Mouse (Mus musculus): Measurements from ENCODE around the gene Serpinb1c. TPM values are rescaled to one million over a fixed set of nuclear protein-coding genes. Genes with fewer than 3 reads are reported as not detected.
A peak's percentile ranks its signal among the peaks of the same experiment; 100 is the strongest.
"Not testable (repeated sequence)": the region's sequence is repeated elsewhere in the genome, so short reads cannot be mapped to it uniquely, and the experiment has no call there.

The Serpinb1c gene
- polyA plus RNA-seq, 1 experiment, result not detected

DNA sequence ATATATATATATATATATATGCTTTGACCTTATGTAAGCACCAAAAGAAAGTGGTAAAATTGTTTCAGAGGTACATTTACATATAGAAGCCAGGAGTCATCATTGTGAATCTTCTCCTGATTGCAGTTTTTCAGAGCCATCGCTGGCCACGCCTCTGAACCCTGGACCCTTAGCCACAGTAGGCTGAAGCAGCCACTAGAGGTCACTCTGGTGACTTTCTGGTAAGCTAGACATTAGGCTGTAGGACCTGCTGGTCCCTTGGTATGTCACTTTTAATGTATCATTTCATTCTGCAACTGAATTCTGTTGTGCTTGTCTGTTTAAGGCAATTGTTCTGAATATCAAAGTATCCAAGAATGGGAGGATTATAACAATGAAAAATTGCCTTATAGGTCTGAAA, 2.6 kb upstream of the Serpinb1c start:
- 17% methylated on average over 2 of the region's 2 CpGs for whole genome bisulfite sequencing

GRCm38 (mm10) chr13:32899114-32899513, 1.1 kb upstream of the Serpinb1c start:
- H3K36me3 ChIP-seq (ENCODE audit: control insufficient read depth, insufficient read depth, low read length); H3K4me1 ChIP-seq (ENCODE audit: control insufficient read depth, insufficient read depth, insufficient read length); H3K27me3 ChIP-seq (ENCODE audit: control insufficient read depth, insufficient read depth, low read length); H3K27ac ChIP-seq (ENCODE audit: insufficient read depth, low read length); DNase-seq (ENCODE audit: low read depth in 1 of 2, low spot score in 2 of 2); H3K4me3 ChIP-seq (ENCODE audit: extremely low read depth, insufficient read depth, insufficient read length): not testable (repeated sequence)
- WGBS, result 58% methylated on average over 2 of the region's 2 CpGs

More for the DNA sequence above, 2.6 kb upstream of the Serpinb1c start:
- peak; percentile 44 to 64 for DNase-seq (ENCODE audit: low read depth in 1 of 2, low spot score in 2 of 2)
- no peaks in the 10 kb centered on the region for H3K4me1 ChIP-seq (ENCODE audit: control insufficient read depth, insufficient read depth, insufficient read length)
- H3K27me3 ChIP-seq (ENCODE audit: control insufficient read depth, insufficient read depth, low read length), result no peaks in the 10 kb centered on the region
- peak; percentile 57; the same call in 1 of the 2 replicates for TF ChIP-seq CTCF (IDR thresholded peaks at IDR 0.05; ENCODE audit: extremely low read depth, insufficient read depth, insufficient read length, insufficient replicate concordance)
- TF ChIP-seq POLR2A (IDR thresholded peaks at IDR 0.05; ENCODE audit: low read depth, low read length), result no peak
- no peak overlapping the region for H3K4me3 ChIP-seq (ENCODE audit: extremely low read depth, insufficient read depth, insufficient read length)
- no peak overlapping the region for H3K27ac ChIP-seq (ENCODE audit: insufficient read depth, low read length)
- no peaks in the 10 kb centered on the region for H3K36me3 ChIP-seq (ENCODE audit: control insufficient read depth, insufficient read depth, low read length)

DNA sequence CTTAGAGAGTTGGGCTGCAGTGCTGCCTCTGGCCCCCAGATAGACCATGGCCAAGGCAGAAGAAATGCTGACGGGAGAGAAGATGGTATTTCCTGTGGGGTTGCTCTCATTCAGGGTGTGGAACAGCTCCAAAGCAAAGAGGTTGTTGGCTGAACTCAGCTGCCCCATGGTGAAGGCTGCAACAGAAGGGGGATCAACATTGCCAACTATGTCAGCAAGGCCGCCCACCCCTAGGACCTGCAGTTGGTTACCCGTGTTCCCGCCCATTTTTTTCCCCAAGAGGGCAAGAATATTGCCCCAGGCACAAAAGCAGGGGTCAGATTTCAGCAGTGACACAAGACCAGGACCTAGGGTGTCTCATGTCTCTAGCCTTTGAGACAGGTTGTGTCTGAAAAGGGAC, 1.1 kb downstream of the Serpinb1c start:
- H3K36me3 ChIP-seq (ENCODE audit: control insufficient read depth, insufficient read depth, low read length), result no peaks in the 10 kb centered on the region
- H3K27me3 ChIP-seq (ENCODE audit: control insufficient read depth, insufficient read depth, low read length), result no peaks in the 10 kb centered on the region
- no peak for DNase-seq (ENCODE audit: low read depth in 1 of 2, low spot score in 2 of 2)
- no peak overlapping the region for H3K27ac ChIP-seq (ENCODE audit: insufficient read depth, low read length)
- no peak for TF ChIP-seq POLR2A (IDR thresholded peaks at IDR 0.05; ENCODE audit: low read depth, low read length)
- H3K4me3 ChIP-seq (ENCODE audit: extremely low read depth, insufficient read depth, insufficient read length), result no peak overlapping the region
- no peaks in the 10 kb centered on the region for H3K4me1 ChIP-seq (ENCODE audit: control insufficient read depth, insufficient read depth, insufficient read length)
- 72% methylated on average over 4 of the region's 4 CpGs for WGBS

DNA sequence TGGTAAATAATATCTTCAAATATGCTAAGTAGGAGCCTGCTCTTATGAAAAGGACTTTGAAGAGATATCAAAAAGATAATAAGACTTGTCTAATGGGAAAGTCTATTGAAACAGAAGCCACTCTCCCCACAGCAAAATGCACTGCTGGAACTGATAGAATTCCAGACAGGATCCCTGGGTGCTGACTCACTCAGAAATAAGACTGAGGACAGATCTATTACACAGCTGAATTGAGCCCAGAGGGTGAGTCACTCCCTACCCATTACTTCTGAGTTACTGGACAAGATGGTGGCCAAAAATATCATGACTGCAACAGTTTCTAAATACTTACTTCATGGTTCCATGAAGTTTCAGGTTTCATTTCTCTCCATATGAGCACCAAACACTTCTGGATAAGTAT, 13.3 kb downstream of the Serpinb1c start:
- H3K36me3 ChIP-seq (ENCODE audit: control insufficient read depth, insufficient read depth, low read length), result no peaks in the 10 kb centered on the region
- no peaks in the 10 kb centered on the region for H3K4me1 ChIP-seq (ENCODE audit: control insufficient read depth, insufficient read depth, insufficient read length)
- no peak for DNase-seq (ENCODE audit: low read depth in 1 of 2, low spot score in 2 of 2)
- no peak overlapping the region for H3K4me3 ChIP-seq (ENCODE audit: extremely low read depth, insufficient read depth, insufficient read length)
- no peaks in the 10 kb centered on the region for H3K27me3 ChIP-seq (ENCODE audit: control insufficient read depth, insufficient read depth, low read length)
- no peak overlapping the region for H3K27ac ChIP-seq (ENCODE audit: insufficient read depth, low read length)
- no peak for TF ChIP-seq CTCF (IDR thresholded peaks at IDR 0.05; ENCODE audit: extremely low read depth, insufficient read depth, insufficient read length, insufficient replicate concordance)
- TF ChIP-seq POLR2A (IDR thresholded peaks at IDR 0.05; ENCODE audit: low read depth, low read length), result no peak

DNA sequence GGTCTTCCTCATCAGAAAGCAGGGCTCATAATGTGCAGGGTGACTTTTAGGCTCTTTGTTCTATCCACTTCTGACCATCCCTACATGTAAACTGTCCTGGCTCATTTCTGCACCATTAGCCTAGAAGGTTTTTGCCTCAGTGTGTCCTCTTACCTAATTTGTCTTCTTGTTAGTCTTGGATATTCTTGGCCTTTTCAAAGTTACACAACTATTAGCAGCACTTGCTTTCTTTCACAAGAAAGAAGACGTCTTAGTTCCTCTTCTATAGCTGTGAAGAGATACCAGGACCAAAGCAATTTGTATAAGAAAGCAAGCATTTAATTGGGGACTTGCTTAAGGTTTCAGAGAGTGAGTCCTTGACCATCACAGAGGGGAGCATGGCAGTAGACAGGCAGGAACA, 24.1 kb downstream of the Serpinb1c start:
- H3K36me3 ChIP-seq (ENCODE audit: control insufficient read depth, insufficient read depth, low read length), result no peaks in the 10 kb centered on the region
- no peaks in the 10 kb centered on the region for H3K27me3 ChIP-seq (ENCODE audit: control insufficient read depth, insufficient read depth, low read length)
- WGBS, result 62% methylated on average over 1 of the region's 1 CpGs
- H3K27ac ChIP-seq (ENCODE audit: insufficient read depth, low read length), result no peak overlapping the region
- TF ChIP-seq POLR2A (IDR thresholded peaks at IDR 0.05; ENCODE audit: low read depth, low read length) (no peak), CTCF (IDR thresholded peaks at IDR 0.05; ENCODE audit: extremely low read depth, insufficient read depth, insufficient read length, insufficient replicate concordance) (no peak)
- no peaks in the 10 kb centered on the region for H3K4me1 ChIP-seq (ENCODE audit: control insufficient read depth, insufficient read depth, insufficient read length)
- H3K4me3 ChIP-seq (ENCODE audit: extremely low read depth, insufficient read depth, insufficient read length), result no peak overlapping the region
- no peak for DNase-seq (ENCODE audit: low read depth in 1 of 2, low spot score in 2 of 2)

- no peak for TF ChIP-seq POLR2A (IDR thresholded peaks at IDR 0.05; ENCODE audit: low read depth, low read length)
- TF ChIP-seq CTCF (IDR thresholded peaks at IDR 0.05; ENCODE audit: extremely low read depth, insufficient read depth, insufficient read length, insufficient replicate concordance), result no peak
- Histone ChIP-seq H3K27me3 (ENCODE audit: control insufficient read depth, insufficient read depth, low read length) (no peaks in the 10 kb centered on the region), H3K4me3 (ENCODE audit: extremely low read depth, insufficient read depth, insufficient read length) (no peak overlapping the region), H3K36me3 (ENCODE audit: control insufficient read depth, insufficient read depth, low read length) (no peaks in the 10 kb centered on the region), H3K4me1 (ENCODE audit: control insufficient read depth, insufficient read depth, insufficient read length) (no peaks in the 10 kb centered on the region), H3K27ac (ENCODE audit: insufficient read depth, low read length) (no peak overlapping the region)
- DNase-seq (ENCODE audit: low read depth in 1 of 2, low spot score in 2 of 2), result no peak
- 75% methylated on average over 5 of the region's 5 CpGs for WGBS
Observed at GRCm38 (mm10) chr13:32868843-32869242, 29.2 kb downstream of the Serpinb1c start.

GRCm38 (mm10) chr13:32868233-32868632, 29.8 kb downstream of the Serpinb1c start:
- 39% methylated on average over 4 of the region's 4 CpGs for WGBS
- DNase-seq (ENCODE audit: low read depth in 1 of 2, low spot score in 2 of 2), result peak in 1 of 2 experiments; percentile 12

GRCm38 (mm10) chr13:32867030-32867429, 31.0 kb downstream of the Serpinb1c start:
- Histone ChIP-seq H3K4me1 (ENCODE audit: control insufficient read depth, insufficient read depth, insufficient read length) (no peaks in the 10 kb centered on the region), H3K27me3 (ENCODE audit: control insufficient read depth, insufficient read depth, low read length) (no peaks in the 10 kb centered on the region), H3K27ac (ENCODE audit: insufficient read depth, low read length) (no peak overlapping the region), H3K4me3 (ENCODE audit: extremely low read depth, insufficient read depth, insufficient read length) (no peak overlapping the region), H3K36me3 (ENCODE audit: control insufficient read depth, insufficient read depth, low read length) (no peaks in the 10 kb centered on the region)
- no peak for DNase-seq (ENCODE audit: low read depth in 1 of 2, low spot score in 2 of 2)
- WGBS, result 68% methylated on average over 2 of the region's 2 CpGs
- TF ChIP-seq POLR2A (IDR thresholded peaks at IDR 0.05; ENCODE audit: low read depth, low read length), result no peak
- TF ChIP-seq CTCF (IDR thresholded peaks at IDR 0.05; ENCODE audit: extremely low read depth, insufficient read depth, insufficient read length, insufficient replicate concordance), result no peak

More at GRCm38 (mm10) chr13:32868233-32868632, 29.8 kb downstream of the Serpinb1c start:
- not testable (repeated sequence) for H3K27ac ChIP-seq (ENCODE audit: insufficient read depth, low read length); H3K4me1 ChIP-seq (ENCODE audit: control insufficient read depth, insufficient read depth, insufficient read length); H3K27me3 ChIP-seq (ENCODE audit: control insufficient read depth, insufficient read depth, low read length); H3K36me3 ChIP-seq (ENCODE audit: control insufficient read depth, insufficient read depth, low read length); H3K4me3 ChIP-seq (ENCODE audit: extremely low read depth, insufficient read depth, insufficient read length)
